Mouse (Mus musculus) kidney, postnatal 0 days (tissue): ENCODE measurements around the gene Cox5b. TPM values are rescaled to one million over a fixed set of nuclear protein-coding genes. Genes with fewer than 3 reads are reported as not detected.
A peak's percentile ranks its signal among the peaks of the same experiment; 100 is the strongest.

Experiments
- ATAC-seq: fragments of 200-750 bp; cut with Nextera tagmentation; replicated peaks from 2 replicates; pipeline ENCODE4 v1.8.0; 2017; ENCODE audit warnings: low read depth, moderate number of reproducible peaks, moderate TSS enrichment, moderate library complexity; ENCODE audit not compliant: low FRiP score
- DNase-seq: peaks from one replicate; pipeline ENCODE4 v3.0.0-alpha.2; 2016; ENCODE audit warnings: low spot score
- H3K27ac ChIP-seq: fragments of 300-500 bp; sonication (generic); 2 replicates; pipeline ENCODE4 v1.5.1; 2014; ENCODE audit warnings: mild to moderate bottlenecking
- H3K27me3 ChIP-seq: fragments of 300-500 bp; sonication (generic); 2 replicates; pipeline ENCODE4 v1.6.1; 2014; ENCODE audit warnings: low read length, mixed read lengths; ENCODE audit not compliant: insufficient read depth
- H3K36me3 ChIP-seq: fragments of 300-500 bp; sonication (generic); 2 replicates; pipeline ENCODE4 v1.6.1; 2014; ENCODE audit warnings: low read length, mixed read lengths; ENCODE audit not compliant: insufficient read depth
- H3K4me1 ChIP-seq: fragments of 300-500 bp; sonication (generic); replicated peaks from 2 replicates; pipeline ENCODE4 v1.6.1; 2014; ENCODE audit warnings: antibody characterized with exemption, low read length, mixed read lengths; ENCODE audit not compliant: insufficient read depth
- H3K4me2 ChIP-seq: fragments of 300-500 bp; sonication (generic); 2 replicates; pipeline ENCODE4 v1.6.1; 2014; ENCODE audit warnings: mild to moderate bottlenecking, low read length, moderate library complexity, mixed read lengths
- H3K4me3 ChIP-seq: fragments of 300-500 bp; sonication (generic); replicated peaks from 2 replicates; pipeline ENCODE4 v1.5.1; 2014; ENCODE audit warnings: low read depth, low read length
- H3K9ac ChIP-seq: fragments of 300-500 bp; sonication (generic); 2 replicates; pipeline ENCODE4 v1.6.1; 2014; ENCODE audit warnings: low read depth, low read length
- H3K9me3 ChIP-seq: fragments of 300-500 bp; sonication (generic); replicated peaks from 2 replicates; pipeline ENCODE4 v1.6.1; 2016; ENCODE audit warnings: low read length, inconsistent platforms, mixed read lengths
- CTCF ChIP-seq: IDR thresholded peaks from 2 replicates; pipeline ENCODE4 v1.5.1; 2016; ENCODE audit warnings: antibody characterized with exemption, low read depth, mild to moderate bottlenecking, moderate library complexity
- WGBS: fragments of 180-500 bp; shearing (Covaris S2); extraction: QIAGEN DNeasy Blood & Tissue Kit; methylation state at CpG from one replicate; pipeline ENCODE4 v1.1.7; 2014; 5-methylcytosine and 5-hydroxymethylcytosine counted together
- polyA plus RNA-seq: library from polyadenylated mRNA; unstranded; fragments of >200 nt; fragmentation: Nextera tagmentation; extraction: Ambion mirVana; gene quantifications from 2 replicates; pipeline ENCODE4 v1.2.1, GENCODE M21; 2015

Gene Cox5b
- polyA plus RNA-seq, 1 experiment from 2014 or later = 1,147 TPM

DNA sequence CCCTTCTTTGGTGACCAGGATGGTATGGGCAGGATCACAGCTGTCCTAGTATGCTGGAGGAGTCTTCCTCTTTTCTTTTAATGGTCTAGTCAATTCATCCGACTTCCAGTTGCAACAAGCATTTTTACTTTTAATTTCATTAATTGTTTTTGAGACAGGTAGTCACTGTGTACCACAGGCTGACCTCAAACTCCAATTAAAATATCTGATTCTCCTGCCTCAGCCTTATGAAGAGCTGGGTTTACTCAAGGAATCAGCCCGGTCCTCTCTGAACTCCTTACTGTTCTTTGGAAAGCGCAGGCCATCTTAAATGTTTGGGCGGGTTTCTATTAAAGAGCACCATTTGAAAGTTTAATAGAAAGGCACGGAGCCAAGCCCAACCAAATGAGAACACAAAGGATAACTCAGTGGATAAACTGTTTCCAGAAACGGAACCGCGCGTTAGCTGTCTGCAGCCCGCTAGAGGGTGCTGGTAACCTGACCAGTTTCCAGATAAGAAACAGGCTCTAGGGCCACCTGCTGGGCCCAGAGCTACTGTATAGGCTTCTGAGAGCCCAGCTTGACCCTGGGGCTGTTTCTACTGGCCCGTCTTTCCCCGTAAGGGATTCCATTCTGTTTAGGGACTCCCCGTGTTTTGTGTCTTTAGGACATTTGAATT, 7.3 kb upstream of the Cox5b start:
- Histone ChIP-seq H3K27me3 (no peaks in the 10 kb centered on the region), H3K27ac (no peak overlapping the region), H3K36me3 (no peaks in the 10 kb centered on the region), H3K4me1 (no peaks in the 10 kb centered on the region; the same call in 1 of the 2 replicates), H3K4me2 (no peak overlapping the region), H3K9ac (no peak overlapping the region), H3K4me3 (no peak overlapping the region), H3K9me3 (no peaks in the 10 kb centered on the region)
- 7% methylated on average over 13 of the region's 13 CpGs for WGBS
- peak; percentile 94 for DNase-seq
- ATAC-seq = peak; percentile 72; the same call in 1 of the 2 replicates
- TF ChIP-seq CTCF = peak; percentile 95

DNA sequence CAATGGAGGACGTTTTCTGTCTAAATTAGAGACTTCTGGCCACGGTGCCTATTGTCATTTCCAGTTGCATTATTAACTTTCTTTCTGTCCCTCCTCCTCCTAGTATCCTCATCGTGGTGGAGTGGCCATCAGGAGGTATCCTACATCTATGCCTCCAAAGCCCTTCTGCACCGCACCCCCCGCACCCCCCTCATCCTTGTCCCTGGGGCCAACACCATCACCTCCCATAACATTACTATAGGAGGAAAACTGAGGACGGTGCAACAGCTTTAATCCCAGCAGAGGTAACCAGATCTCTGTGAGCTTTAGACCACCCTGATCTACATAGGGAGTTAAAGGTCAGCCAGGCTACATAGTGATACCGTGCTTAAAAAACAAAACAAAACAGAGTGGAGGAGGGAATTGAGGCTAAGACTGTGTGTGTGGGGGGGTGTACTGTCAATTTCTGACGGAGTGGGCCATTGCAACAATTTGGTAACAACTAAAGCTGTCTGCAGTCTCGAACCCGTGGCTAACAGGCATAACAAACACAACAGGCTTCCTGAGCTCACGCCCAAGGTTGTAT, 496 bp upstream of the Cox5b start:
- DNase-seq (no peak), ATAC-seq (0 out of 2 replicates have a peak, but pooled peaks have one; percentile 15)
- Histone ChIP-seq H3K4me2 (peak overlapping the region; percentile 79), H3K4me1 (no peaks in the 10 kb centered on the region), H3K4me3 (peak overlapping the region; percentile 85), H3K27ac (peak overlapping the region; percentile 68; the same call in 1 of the 2 replicates), H3K9ac (no peak overlapping the region), H3K27me3 (no peaks in the 10 kb centered on the region), H3K9me3 (no peaks in the 10 kb centered on the region), H3K36me3 (0 out of 2 replicates have a peak, but pooled peaks cover 9% of the 10 kb centered on the region)
- no peak for TF ChIP-seq CTCF
- WGBS = 56% methylated on average over 11 of the region's 11 CpGs

DNA sequence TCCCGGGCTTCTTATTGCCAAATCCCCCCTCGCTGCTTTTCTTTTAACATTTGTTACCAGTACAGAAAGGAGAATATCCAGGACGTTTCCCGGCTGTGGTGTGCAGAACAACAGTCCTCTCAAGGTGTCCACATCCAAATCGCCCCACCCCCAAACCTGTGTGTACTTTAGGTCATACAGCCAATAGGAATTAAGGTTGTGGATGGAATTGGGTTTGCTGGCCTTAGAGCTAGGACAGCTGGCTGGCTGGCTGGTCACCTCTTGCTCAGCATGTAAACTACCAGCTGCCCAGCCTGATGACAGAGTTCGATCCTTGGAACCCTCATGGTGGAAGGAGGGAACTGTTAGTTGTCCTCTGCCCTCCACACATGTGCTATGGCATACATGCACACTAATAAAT, 3.6 kb downstream of the Cox5b start:
- no peak overlapping the region for H3K4me2 ChIP-seq
- H3K4me3 ChIP-seq = no peak overlapping the region
- TF ChIP-seq CTCF = no peak
- H3K27me3 ChIP-seq = no peaks in the 10 kb centered on the region
- no peak overlapping the region for H3K9ac ChIP-seq
- H3K4me1 ChIP-seq = no peaks in the 10 kb centered on the region
- peaks cover 18% of the 10 kb centered on the region for H3K36me3 ChIP-seq
- ATAC-seq (no peak), DNase-seq (no peak)
- no peaks in the 10 kb centered on the region for H3K9me3 ChIP-seq
- 85% methylated on average over 6 of the region's 6 CpGs for WGBS
- no peak overlapping the region for H3K27ac ChIP-seq

DNA sequence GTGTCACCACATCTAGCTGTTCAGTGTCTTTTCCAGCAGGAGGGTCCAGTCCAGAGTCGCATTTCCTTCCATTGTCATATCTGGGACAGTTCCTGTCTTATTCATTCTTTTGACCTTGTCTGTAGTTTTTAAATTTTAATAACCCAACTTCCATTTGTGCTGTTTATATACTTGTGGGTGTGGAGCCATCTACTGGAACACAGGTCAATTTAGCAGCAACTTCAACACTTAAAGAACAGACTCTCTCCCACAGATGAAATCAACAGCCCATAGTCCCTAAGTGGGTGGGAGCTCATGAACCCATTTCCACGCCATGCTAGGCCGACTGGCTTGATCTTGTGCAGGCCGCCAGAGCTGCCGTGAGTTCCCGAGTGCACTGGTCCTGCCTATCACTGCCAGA, 5.2 kb downstream of the Cox5b start:
- Histone ChIP-seq H3K36me3 (peaks cover 33% of the 10 kb centered on the region), H3K9me3 (no peaks in the 10 kb centered on the region), H3K27ac (no peak overlapping the region; the same call in 1 of the 2 replicates), H3K27me3 (no peaks in the 10 kb centered on the region), H3K4me3 (no peak overlapping the region), H3K9ac (no peak overlapping the region), H3K4me2 (no peak overlapping the region), H3K4me1 (no peaks in the 10 kb centered on the region)
- no peak for ATAC-seq
- WGBS = 56% methylated on average over 6 of the region's 6 CpGs
- TF ChIP-seq CTCF = peak; percentile 40
- no peak for DNase-seq

DNA sequence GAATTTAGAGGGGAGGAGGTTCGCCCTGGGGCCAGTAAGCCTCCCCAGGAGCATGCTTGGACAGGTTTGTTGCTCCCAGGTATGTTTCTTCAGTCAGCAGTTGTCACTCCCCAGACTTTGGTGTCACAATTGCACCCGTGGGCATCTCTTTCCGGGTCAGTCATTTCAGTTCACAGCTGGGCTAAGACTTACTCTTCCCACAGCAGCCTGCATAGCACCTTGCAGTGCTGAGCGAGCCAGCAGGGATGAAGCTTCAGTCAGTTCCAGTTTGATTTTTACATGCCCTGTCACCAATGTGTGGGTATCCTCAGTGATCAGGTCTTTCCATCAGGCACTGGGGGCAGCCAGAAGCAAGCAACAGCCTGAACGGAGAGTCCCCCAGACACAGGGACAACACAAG, 5.8 kb downstream of the Cox5b start:
- Histone ChIP-seq H3K9ac (no peak overlapping the region), H3K27ac (no peak overlapping the region), H3K4me3 (no peak overlapping the region), H3K4me2 (no peak overlapping the region), H3K4me1 (no peaks in the 10 kb centered on the region), H3K36me3 (peaks cover 37% of the 10 kb centered on the region), H3K9me3 (no peaks in the 10 kb centered on the region), H3K27me3 (no peaks in the 10 kb centered on the region)
- no peak for TF ChIP-seq CTCF
- WGBS = 52% methylated on average over 5 of the region's 5 CpGs
- DNase-seq = no peak
- no peak for ATAC-seq

DNA sequence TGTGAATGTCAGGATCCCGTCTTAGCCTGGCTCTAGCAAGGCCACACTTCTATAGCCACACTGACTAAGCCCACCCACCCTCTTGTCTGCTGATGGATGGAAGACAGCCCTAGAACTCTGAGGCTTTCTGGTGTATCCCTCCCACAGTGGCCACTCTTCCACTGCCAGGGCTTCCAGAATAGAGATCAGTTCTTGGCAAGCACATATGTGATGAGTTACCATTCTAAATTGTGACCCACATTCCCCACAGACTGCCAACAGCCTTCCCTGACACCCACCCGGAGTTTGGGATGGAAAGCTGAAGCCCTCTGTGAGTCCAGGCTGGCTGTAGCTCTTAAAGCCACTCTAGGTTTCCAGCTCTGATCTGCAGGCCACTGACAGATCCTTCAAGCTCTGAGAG, 15.9 kb downstream of the Cox5b start:
- TF ChIP-seq CTCF = no peak
- Histone ChIP-seq H3K4me3 (no peak overlapping the region), H3K4me1 (peaks cover 12% of the 10 kb centered on the region), H3K36me3 (peaks cover 37% of the 10 kb centered on the region), H3K9ac (no peak overlapping the region), H3K9me3 (no peaks in the 10 kb centered on the region), H3K27me3 (no peaks in the 10 kb centered on the region), H3K4me2 (no peak overlapping the region), H3K27ac (no peak overlapping the region)
- ATAC-seq (no peak), DNase-seq (no peak)
- WGBS = 66% methylated on average over 2 of the region's 2 CpGs
